Mouse (Mus musculus) brain, embryonic 14.5 days (tissue): Measurements from ENCODE around the gene Terb2.

Source experiments
- CTCF ChIP-seq: fragments of 200-500 bp; IDR thresholded peaks from 2 replicates; pipeline ENCODE4 v1.5.1; 2012; ENCODE audit warnings: inconsistent platforms, mild to moderate bottlenecking, moderate library complexity, borderline replicate concordance; ENCODE audit not compliant: insufficient read depth, insufficient read length; ENCODE audit errors: extremely low read depth
- POLR2A ChIP-seq: fragments of 200-500 bp; IDR thresholded peaks from 2 replicates; pipeline ENCODE4 v1.6.1; 2012; ENCODE audit warnings: mild to moderate bottlenecking, inconsistent platforms, borderline replicate concordance; ENCODE audit not compliant: poor library complexity, insufficient read depth, insufficient read length, severe bottlenecking; ENCODE audit errors: extremely low read depth

DNA sequence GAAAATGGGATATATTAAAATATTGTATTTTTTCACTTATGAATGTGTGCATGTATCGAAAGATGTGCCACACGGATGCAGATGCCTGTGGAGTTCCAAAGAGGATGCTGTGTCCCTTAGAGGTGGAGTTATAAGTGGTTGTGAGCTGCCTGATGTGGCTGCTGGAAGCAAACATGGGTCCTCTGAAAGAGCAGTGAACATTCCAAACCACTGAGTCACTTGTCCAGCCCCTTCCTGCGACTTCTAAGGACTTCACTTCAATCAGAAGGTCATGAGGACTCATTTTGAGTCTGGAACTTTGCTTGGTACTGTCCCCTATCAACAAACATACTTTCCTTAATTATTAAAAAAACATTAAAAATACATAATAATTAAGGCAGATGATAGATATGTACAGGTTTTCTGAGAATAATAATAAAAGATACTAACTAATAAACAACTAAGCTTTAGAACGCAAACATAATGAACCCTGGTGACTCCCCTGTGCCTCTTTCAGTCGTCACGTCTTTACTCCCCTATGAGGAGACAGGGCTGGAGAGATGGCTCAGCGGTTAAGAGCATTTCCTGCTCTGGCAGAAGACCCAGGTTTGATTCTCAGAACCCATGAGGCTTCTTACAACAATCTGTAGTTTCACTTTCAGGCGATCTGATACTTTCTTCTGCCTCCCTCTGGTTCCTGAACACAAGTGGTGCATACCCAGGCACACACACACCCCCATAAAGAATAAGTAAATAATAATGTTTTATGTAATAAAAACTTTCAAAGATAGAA, 5.8 kb upstream of the Terb2 start:
- no peak for TF ChIP-seq POLR2A
- no peak for TF ChIP-seq CTCF
